Mouse (Mus musculus) midbrain, embryonic 12.5 days (tissue): Measurements from ENCODE around the gene Rab25. TPM values are rescaled to one million over a fixed set of nuclear protein-coding genes. Genes with fewer than 3 reads are reported as not detected.

Experiments used
- ATAC-seq: fragments of 200-750 bp; cut with Nextera tagmentation; 2 replicates; pipeline ENCODE4 v1.8.0; 2017; ENCODE audit warnings: low read depth, moderate TSS enrichment, moderate library complexity; ENCODE audit not compliant: low FRiP score
- H3K27ac ChIP-seq: fragments of 300-500 bp; sonication (generic); replicated peaks from 2 replicates; pipeline ENCODE4 v1.5.1; 2016; ENCODE audit warnings: mild to moderate bottlenecking
- H3K27me3 ChIP-seq: fragments of 300-500 bp; sonication (generic); 2 replicates; pipeline ENCODE4 v1.6.1; 2016; ENCODE audit warnings: mild to moderate bottlenecking
- H3K36me3 ChIP-seq: fragments of 300-500 bp; sonication (generic); 2 replicates; pipeline ENCODE4 v1.6.1; 2016
- H3K4me1 ChIP-seq: fragments of 300-500 bp; sonication (generic); 2 replicates; pipeline ENCODE4 v1.6.1; 2016
- H3K4me2 ChIP-seq: fragments of 300-500 bp; sonication (generic); replicated peaks from 2 replicates; pipeline ENCODE4 v1.6.1; 2016; ENCODE audit warnings: mild to moderate bottlenecking, moderate library complexity
- H3K4me3 ChIP-seq: fragments of 300-500 bp; sonication (generic); 2 replicates; pipeline ENCODE4 v1.5.1; 2016; ENCODE audit warnings: mild to moderate bottlenecking
- H3K9ac ChIP-seq: fragments of 300-500 bp; sonication (generic); replicated peaks from 2 replicates; pipeline ENCODE4 v1.6.1; 2016; ENCODE audit warnings: mild to moderate bottlenecking, moderate library complexity
- H3K9me3 ChIP-seq: fragments of 300-500 bp; sonication (generic); 2 replicates; pipeline ENCODE4 v1.6.1; 2016; ENCODE audit warnings: mild to moderate bottlenecking
- WGBS: fragments of 180-500 bp; shearing (Covaris S2); methylation state at CpG from one replicate; pipeline ENCODE4 v1.1.7; 2016; 5-methylcytosine and 5-hydroxymethylcytosine counted together
- polyA plus RNA-seq: library from polyadenylated mRNA; unstranded; fragments of >200 nt; fragmentation: Nextera tagmentation; extraction: Ambion mirVana; gene quantifications from 2 replicates; pipeline ENCODE4 v1.2.1, GENCODE M21; 2016

Rab25 gene
- polyA plus RNA-seq, 1 experiment from 2014 or later = 0.47 TPM

- Histone ChIP-seq H3K9me3 (no peaks in the 10 kb centered on the region), H3K9ac (peak overlapping the region; percentile 100), H3K4me1 (peaks cover 51% of the 10 kb centered on the region), H3K36me3 (peaks cover 10% of the 10 kb centered on the region), H3K27ac (peak overlapping the region; percentile 99), H3K4me3 (peak overlapping the region; percentile 96), H3K4me2 (peak overlapping the region; percentile 95), H3K27me3 (no peaks in the 10 kb centered on the region)
- 27% methylated on average over 7 of the region's 7 CpGs for WGBS
- no peak for ATAC-seq
These were observed 18.7 kb downstream of the Rab25 start for GRCm38 (mm10) chr3:88529204-88530000.

GRCm38 (mm10) chr3:88528646-88529045 lies 19.5 kb downstream of the Rab25 start:
- no peak for ATAC-seq
- H3K9ac ChIP-seq = no peak overlapping the region
- peak overlapping the region; percentile 96; the same call in 1 of the 2 replicates for H3K4me3 ChIP-seq
- H3K9me3 ChIP-seq = no peaks in the 10 kb centered on the region
- H3K4me1 ChIP-seq = peaks cover 47% of the 10 kb centered on the region
- no peak overlapping the region for H3K27ac ChIP-seq
- 91% methylated on average over 11 of the region's 11 CpGs for WGBS
- peak overlapping the region; percentile 95 for H3K4me2 ChIP-seq
- H3K27me3 ChIP-seq = no peaks in the 10 kb centered on the region
- peaks cover 18% of the 10 kb centered on the region for H3K36me3 ChIP-seq

GRCm38 (mm10) chr3:88527565-88527964 lies 20.5 kb downstream of the Rab25 start:
- no peak for ATAC-seq
- H3K9me3 ChIP-seq = no peaks in the 10 kb centered on the region
- peak overlapping the region; percentile 95 for H3K4me2 ChIP-seq
- H3K4me1 ChIP-seq = peaks cover 47% of the 10 kb centered on the region
- 22% methylated on average over 8 of the region's 8 CpGs for WGBS
- H3K27ac ChIP-seq = peak overlapping the region; percentile 74
- peak overlapping the region; percentile 28 for H3K4me3 ChIP-seq
- peaks cover 27% of the 10 kb centered on the region for H3K36me3 ChIP-seq
- H3K27me3 ChIP-seq = no peaks in the 10 kb centered on the region
- peak overlapping the region; percentile 57 for H3K9ac ChIP-seq

- H3K4me2 ChIP-seq = peak overlapping the region; percentile 35
- peak overlapping the region; percentile 22 for H3K4me3 ChIP-seq
- H3K27ac ChIP-seq = no peak overlapping the region
- peaks cover 28% of the 10 kb centered on the region for H3K36me3 ChIP-seq
- H3K4me1 ChIP-seq = peaks cover 50% of the 10 kb centered on the region
- peak; percentile 75 for ATAC-seq
- no peaks in the 10 kb centered on the region for H3K27me3 ChIP-seq
- no peak overlapping the region for H3K9ac ChIP-seq
- H3K9me3 ChIP-seq = no peaks in the 10 kb centered on the region
- WGBS = 32% methylated on average over 17 of the region's 17 CpGs
These were observed 21.7 kb downstream of the Rab25 start for GRCm38 (mm10) chr3:88526157-88527131.

- WGBS = 86% methylated on average over 5 of the region's 5 CpGs
- H3K4me1 ChIP-seq = peaks cover 43% of the 10 kb centered on the region
- no peak overlapping the region for H3K9ac ChIP-seq
- H3K36me3 ChIP-seq = peaks cover 28% of the 10 kb centered on the region
- H3K9me3 ChIP-seq = no peaks in the 10 kb centered on the region
- H3K27ac ChIP-seq = no peak overlapping the region
- H3K27me3 ChIP-seq = no peaks in the 10 kb centered on the region
- ATAC-seq = no peak
- no peak overlapping the region for H3K4me2 ChIP-seq
- no peak overlapping the region for H3K4me3 ChIP-seq
These were observed 23.1 kb downstream of the Rab25 start for GRCm38 (mm10) chr3:88525021-88525420.

GRCm38 (mm10) chr3:88523027-88523426 lies 25.1 kb downstream of the Rab25 start:
- H3K9ac ChIP-seq = no peak overlapping the region
- H3K27me3 ChIP-seq = no peaks in the 10 kb centered on the region
- 90% methylated on average over 8 of the region's 8 CpGs for WGBS
- no peak overlapping the region for H3K4me3 ChIP-seq
- H3K4me1 ChIP-seq = peaks cover 25% of the 10 kb centered on the region
- no peak for ATAC-seq
- H3K9me3 ChIP-seq = no peaks in the 10 kb centered on the region
- H3K4me2 ChIP-seq = no peak overlapping the region
- H3K27ac ChIP-seq = no peak overlapping the region
- H3K36me3 ChIP-seq = peaks cover 28% of the 10 kb centered on the region

- no peak overlapping the region for H3K27ac ChIP-seq
- peak; percentile 7; the same call in 1 of the 2 replicates for ATAC-seq
- no peaks in the 10 kb centered on the region for H3K27me3 ChIP-seq
- WGBS = 39% methylated on average over 9 of the region's 9 CpGs
- H3K4me3 ChIP-seq = no peak overlapping the region
- peaks cover 28% of the 10 kb centered on the region for H3K36me3 ChIP-seq
- peaks cover 15% of the 10 kb centered on the region for H3K4me1 ChIP-seq
- H3K9me3 ChIP-seq = no peaks in the 10 kb centered on the region
- no peak overlapping the region for H3K4me2 ChIP-seq
- no peak overlapping the region for H3K9ac ChIP-seq
These were observed 26.2 kb downstream of the Rab25 start for GRCm38 (mm10) chr3:88521803-88522331.

GRCm38 (mm10) chr3:88521156-88521555 lies 26.9 kb downstream of the Rab25 start:
- WGBS = 91% methylated on average over 6 of the region's 6 CpGs
- Histone ChIP-seq H3K4me3 (no peak overlapping the region), H3K9me3 (no peaks in the 10 kb centered on the region)

GRCm38 (mm10) chr3:88520078-88520477 lies 28.0 kb downstream of the Rab25 start:
- WGBS = 86% methylated on average over 2 of the region's 2 CpGs
- ATAC-seq = no peak
- peaks cover 25% of the 10 kb centered on the region for H3K36me3 ChIP-seq

More at GRCm38 (mm10) chr3:88521156-88521555, 26.9 kb downstream of the Rab25 start:
- Histone ChIP-seq H3K4me2 (no peak overlapping the region), H3K27me3 (no peaks in the 10 kb centered on the region), H3K9ac (no peak overlapping the region), H3K27ac (no peak overlapping the region), H3K36me3 (peaks cover 28% of the 10 kb centered on the region), H3K4me1 (peaks cover 10% of the 10 kb centered on the region)
- ATAC-seq = no peak

GRCm38 (mm10) chr3:88518411-88518810 lies 29.7 kb downstream of the Rab25 start:
- Histone ChIP-seq H3K27ac (no peak overlapping the region), H3K4me2 (no peak overlapping the region), H3K27me3 (no peaks in the 10 kb centered on the region; the same call in 1 of the 2 replicates), H3K36me3 (peaks cover 8% of the 10 kb centered on the region; the same call in 1 of the 2 replicates), H3K9me3 (no peaks in the 10 kb centered on the region), H3K4me3 (no peak overlapping the region), H3K9ac (no peak overlapping the region), H3K4me1 (0 out of 2 replicates have a peak, but pooled peaks cover 6% of the 10 kb centered on the region)
- WGBS = 90% methylated on average over 4 of the region's 4 CpGs
- ATAC-seq = no peak

More at GRCm38 (mm10) chr3:88520078-88520477, 28.0 kb downstream of the Rab25 start:
- Histone ChIP-seq H3K9ac (no peak overlapping the region), H3K4me1 (0 out of 2 replicates have a peak, but pooled peaks cover 3% of the 10 kb centered on the region), H3K4me2 (no peak overlapping the region), H3K4me3 (no peak overlapping the region), H3K27ac (no peak overlapping the region), H3K27me3 (no peaks in the 10 kb centered on the region), H3K9me3 (no peaks in the 10 kb centered on the region)

GRCm38 (mm10) chr3:88516407-88516806 lies 31.7 kb downstream of the Rab25 start:
- H3K36me3 ChIP-seq = no peaks in the 10 kb centered on the region
- H3K4me2 ChIP-seq = no peak overlapping the region
- peaks cover 23% of the 10 kb centered on the region for H3K4me1 ChIP-seq
- no peak for ATAC-seq
- no peak overlapping the region for H3K27ac ChIP-seq
- H3K9me3 ChIP-seq = no peaks in the 10 kb centered on the region
- H3K4me3 ChIP-seq = no peak overlapping the region
- H3K9ac ChIP-seq = no peak overlapping the region
- H3K27me3 ChIP-seq = peaks cover 4% of the 10 kb centered on the region; the same call in 1 of the 2 replicates
- WGBS = 85% methylated on average over 2 of the region's 2 CpGs
